Mouse (Mus musculus) spleen, adult 2 months (tissue): ENCODE data around the gene Lrrc10b.
A peak's percentile ranks its signal among the peaks of the same experiment; 100 is the strongest.

ENCODE experiments used
- CTCF ChIP-seq: fragments of 200-500 bp; IDR thresholded peaks from 2 replicates; pipeline ENCODE4 v1.5.1; 2011; ENCODE audit warnings: mild to moderate bottlenecking, inconsistent platforms; ENCODE audit not compliant: insufficient read depth, insufficient read length, insufficient replicate concordance; ENCODE audit errors: extremely low read depth
- POLR2A ChIP-seq: fragments of 200-500 bp; IDR thresholded peaks from 2 replicates; pipeline ENCODE4 v1.6.1; 2011; ENCODE audit warnings: low read depth, low read length, inconsistent platforms

DNA sequence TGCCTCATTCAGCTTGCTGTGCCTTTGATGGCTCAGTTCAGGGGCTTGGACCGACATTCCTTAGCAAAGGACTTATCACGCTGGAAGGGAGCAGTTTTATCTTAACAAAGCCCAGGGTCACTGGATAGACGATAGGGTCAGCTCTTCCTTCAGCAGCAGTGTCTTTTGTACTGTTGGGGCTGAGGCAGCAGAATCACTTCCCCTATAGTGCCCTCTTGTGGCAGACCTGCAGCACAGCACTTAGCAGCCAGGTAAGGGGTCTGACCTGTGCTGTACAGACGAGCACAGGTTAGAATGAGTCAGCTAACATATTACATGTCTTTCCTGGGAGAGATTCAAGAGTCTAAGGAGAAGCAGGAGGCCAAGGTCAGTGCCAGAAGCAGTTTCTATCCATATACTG is 45.3 kb upstream of the Lrrc10b start:
- peak; percentile 71; the same call in 1 of the 2 replicates for TF ChIP-seq CTCF
- no peak for TF ChIP-seq POLR2A
